Mouse (Mus musculus) limb, embryonic 11.5 days (tissue): ENCODE data around the gene Dazl. TPM values are rescaled to one million over a fixed set of nuclear protein-coding genes. Genes with fewer than 3 reads are reported as not detected.

ENCODE experiments used
- ATAC-seq: fragments of 200-750 bp; cut with Nextera tagmentation; 2 replicates; pipeline ENCODE4 v1.8.0; 2017; ENCODE audit warnings: low read depth; ENCODE audit not compliant: insufficient number of reproducible peaks, low FRiP score, low TSS enrichment
- DNase-seq: peaks from one replicate; pipeline ENCODE4 v3.0.0-alpha.2; 2015; ENCODE audit warnings: low spot score
- H3K27ac ChIP-seq: fragments of 300-500 bp; sonication (generic); replicated peaks from 2 replicates; pipeline ENCODE4 v1.5.1; 2014; ENCODE audit warnings: low read depth, mild to moderate bottlenecking, low read length
- H3K27me3 ChIP-seq: fragments of 300-500 bp; sonication (generic); 2 replicates; pipeline ENCODE4 v1.6.1; 2014; ENCODE audit warnings: mild to moderate bottlenecking, low read length, mixed read lengths; ENCODE audit not compliant: control insufficient read depth, insufficient read depth
- H3K36me3 ChIP-seq: fragments of 300-500 bp; sonication (generic); 2 replicates; pipeline ENCODE4 v1.6.1; 2014; ENCODE audit warnings: mild to moderate bottlenecking, low read length, moderate library complexity, mixed read lengths; ENCODE audit not compliant: control insufficient read depth, insufficient read depth
- H3K4me1 ChIP-seq: fragments of 300-500 bp; sonication (generic); 2 replicates; pipeline ENCODE4 v1.6.1; 2014; ENCODE audit warnings: low read length, mixed read lengths; ENCODE audit not compliant: control insufficient read depth, insufficient read depth
- H3K4me2 ChIP-seq: fragments of 300-500 bp; sonication (generic); 2 replicates; pipeline ENCODE4 v1.6.1; 2014; ENCODE audit warnings: low read depth, mild to moderate bottlenecking, moderate library complexity; ENCODE audit not compliant: severe bottlenecking
- H3K4me3 ChIP-seq: fragments of 300-500 bp; sonication (generic); 2 replicates; pipeline ENCODE4 v1.5.1; 2014; ENCODE audit warnings: low read depth, low read length
- H3K9ac ChIP-seq: fragments of 300-500 bp; sonication (generic); 2 replicates; pipeline ENCODE4 v1.6.1; 2014; ENCODE audit warnings: mild to moderate bottlenecking, low read length
- H3K9me3 ChIP-seq: fragments of 300-500 bp; sonication (generic); 2 replicates; pipeline ENCODE4 v1.6.1; 2016; ENCODE audit warnings: low read length; ENCODE audit not compliant: control insufficient read depth
- WGBS: fragments of 180-500 bp; shearing (Covaris S2); extraction: QIAGEN DNeasy Blood & Tissue Kit; methylation state at CpG from one replicate; pipeline ENCODE4 v1.1.7; 2014; 5-methylcytosine and 5-hydroxymethylcytosine counted together
- polyA plus RNA-seq: library from polyadenylated mRNA; unstranded; fragments of >200 nt; fragmentation: Nextera tagmentation; extraction: Ambion mirVana; gene quantifications from 2 replicates; pipeline ENCODE4 v1.2.1, GENCODE M21; 2014

The Dazl gene
- polyA plus RNA-seq, 1 experiment from 2014 or later: not detected

GRCm38 (mm10) chr17:50324658-50325057 is 31.2 kb upstream of the Dazl start:
- no peak for ATAC-seq
- Histone ChIP-seq H3K27me3 (no peaks in the 10 kb centered on the region), H3K36me3 (no peaks in the 10 kb centered on the region), H3K9ac (no peak overlapping the region), H3K4me3 (no peak overlapping the region), H3K9me3 (no peaks in the 10 kb centered on the region), H3K4me1 (no peaks in the 10 kb centered on the region), H3K27ac (no peak overlapping the region), H3K4me2 (no peak overlapping the region)
- WGBS: 56% methylated on average over 4 of the region's 4 CpGs
- DNase-seq: no peak

GRCm38 (mm10) chr17:50318810-50319209 is 25.4 kb upstream of the Dazl start:
- Histone ChIP-seq H3K9ac (no peak overlapping the region), H3K36me3 (no peaks in the 10 kb centered on the region), H3K4me1 (no peaks in the 10 kb centered on the region), H3K27ac (no peak overlapping the region), H3K27me3 (no peaks in the 10 kb centered on the region), H3K4me3 (no peak overlapping the region), H3K9me3 (no peaks in the 10 kb centered on the region), H3K4me2 (no peak overlapping the region)
- no peak for DNase-seq
- ATAC-seq: no peak

DNA sequence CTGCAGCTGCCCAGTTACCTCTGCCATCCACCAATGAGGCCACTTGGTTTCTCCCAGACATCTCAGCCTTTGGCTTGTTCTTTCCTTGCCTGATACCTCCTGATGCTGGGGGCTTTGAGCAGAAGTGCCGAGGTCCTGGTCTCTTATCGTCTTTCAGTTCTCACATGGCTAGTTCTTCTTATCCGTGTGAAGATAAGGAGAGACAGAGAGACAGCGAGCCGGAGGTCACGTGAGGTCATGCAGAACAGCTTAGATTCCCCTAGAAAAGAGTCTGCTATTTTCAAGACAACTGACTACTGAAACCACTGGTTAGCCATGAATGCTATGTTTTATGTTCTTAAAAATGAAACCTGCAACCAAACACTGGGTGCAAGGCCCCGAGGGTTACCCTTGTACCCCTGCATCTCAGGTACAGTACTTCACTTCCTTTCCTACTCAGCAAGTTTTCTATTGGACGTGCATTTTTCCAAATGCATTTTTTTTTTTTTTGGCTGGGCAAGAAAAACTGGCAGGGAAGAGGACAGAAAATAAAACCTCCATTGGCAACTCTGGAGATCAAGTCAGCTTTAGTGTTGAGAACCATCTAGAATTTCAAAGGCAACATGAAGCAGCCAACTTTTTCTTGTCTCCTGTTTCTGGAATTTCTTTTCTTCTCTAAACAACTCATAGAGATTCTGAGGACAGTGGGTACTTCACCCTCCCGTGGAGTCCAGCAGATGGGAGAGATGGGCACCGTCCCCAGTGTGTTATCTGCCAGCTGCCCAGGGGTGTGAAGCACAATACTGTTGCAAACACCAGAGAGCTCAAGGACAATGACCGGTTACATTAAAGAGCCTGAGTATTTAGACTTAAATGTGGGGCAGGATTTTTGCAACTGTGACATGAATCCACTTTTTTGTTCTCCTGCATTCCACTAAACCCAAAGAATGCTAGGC is 23.0 kb upstream of the Dazl start:
- H3K9me3 ChIP-seq: no peaks in the 10 kb centered on the region
- DNase-seq: no peak
- no peaks in the 10 kb centered on the region for H3K27me3 ChIP-seq
- no peaks in the 10 kb centered on the region for H3K4me1 ChIP-seq
- no peak overlapping the region for H3K4me3 ChIP-seq
- H3K36me3 ChIP-seq: no peaks in the 10 kb centered on the region
- ATAC-seq: no peak
- no peak overlapping the region for H3K27ac ChIP-seq
- no peak overlapping the region for H3K9ac ChIP-seq
- no peak overlapping the region for H3K4me2 ChIP-seq
- WGBS: 83% methylated on average over 11 of the region's 11 CpGs

GRCm38 (mm10) chr17:50310148-50310802 is 16.8 kb upstream of the Dazl start:
- H3K36me3 ChIP-seq: no peaks in the 10 kb centered on the region
- no peaks in the 10 kb centered on the region for H3K4me1 ChIP-seq
- WGBS: 72% methylated on average over 10 of the region's 10 CpGs
- H3K4me2 ChIP-seq: no peak overlapping the region
- no peak overlapping the region for H3K9ac ChIP-seq
- no peaks in the 10 kb centered on the region for H3K27me3 ChIP-seq
- no peak overlapping the region for H3K27ac ChIP-seq
- DNase-seq: no peak
- H3K9me3 ChIP-seq: no peaks in the 10 kb centered on the region
- no peak overlapping the region for H3K4me3 ChIP-seq
- ATAC-seq: no peak

DNA sequence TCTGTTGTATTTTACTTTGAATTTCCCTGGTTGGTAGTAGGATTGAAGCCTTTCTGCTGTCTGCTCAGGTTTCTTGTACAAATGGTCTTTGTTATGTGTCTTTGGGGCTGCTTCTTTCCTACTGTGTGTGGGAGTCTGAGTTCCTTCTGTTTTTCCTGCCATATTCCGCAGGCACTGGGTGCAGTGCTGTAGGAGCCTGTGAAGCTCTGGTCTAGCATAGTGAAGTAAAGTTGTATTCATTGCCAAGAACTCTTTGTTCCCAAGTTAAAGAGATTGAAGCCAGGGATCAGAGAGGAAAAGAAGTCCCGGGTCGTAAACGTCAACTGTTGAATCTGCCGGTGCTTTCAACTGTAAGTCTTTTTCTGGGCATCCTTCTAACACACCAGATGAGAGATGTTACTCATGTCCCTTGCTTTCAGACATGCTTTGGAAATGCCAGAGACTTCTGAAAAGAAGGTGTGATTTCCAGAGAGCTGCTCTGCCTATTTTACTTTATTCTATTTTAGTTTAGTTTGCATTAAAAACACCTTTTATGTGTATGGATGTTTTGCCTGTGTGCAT is 16.2 kb upstream of the Dazl start:
- Histone ChIP-seq H3K27me3 (no peaks in the 10 kb centered on the region), H3K4me1 (no peaks in the 10 kb centered on the region), H3K9ac (no peak overlapping the region), H3K4me2 (no peak overlapping the region), H3K27ac (no peak overlapping the region), H3K4me3 (no peak overlapping the region), H3K36me3 (no peaks in the 10 kb centered on the region), H3K9me3 (no peaks in the 10 kb centered on the region)
- ATAC-seq (no peak), DNase-seq (no peak)
- 69% methylated on average over 5 of the region's 5 CpGs for WGBS

DNA sequence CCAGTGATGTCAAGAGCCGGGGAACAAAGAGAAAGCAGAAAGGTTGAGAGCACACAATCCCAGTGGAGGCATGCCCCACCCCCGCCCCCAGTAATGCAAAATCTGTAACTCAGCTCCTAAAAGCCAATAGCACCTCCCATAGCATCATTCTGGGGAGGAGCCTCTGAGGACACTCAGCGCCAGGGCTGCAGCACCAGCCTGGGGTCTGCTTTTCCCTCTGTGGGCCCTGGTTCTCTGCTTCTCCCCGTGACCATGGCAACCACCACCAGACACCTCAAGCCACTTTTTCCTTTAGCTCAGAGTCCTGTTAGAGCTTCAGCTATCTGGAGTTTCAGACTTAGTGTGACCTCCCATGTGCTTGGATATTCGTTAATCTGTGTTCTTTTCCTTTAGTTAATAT is 15.4 kb upstream of the Dazl start:
- H3K9me3 ChIP-seq: no peaks in the 10 kb centered on the region
- DNase-seq (no peak), ATAC-seq (no peak)
- H3K9ac ChIP-seq: no peak overlapping the region
- H3K4me2 ChIP-seq: no peak overlapping the region
- no peaks in the 10 kb centered on the region for H3K4me1 ChIP-seq
- no peaks in the 10 kb centered on the region for H3K36me3 ChIP-seq
- 65% methylated on average over 5 of the region's 5 CpGs for WGBS
- no peak overlapping the region for H3K4me3 ChIP-seq
- no peaks in the 10 kb centered on the region for H3K27me3 ChIP-seq
- no peak overlapping the region for H3K27ac ChIP-seq

DNA sequence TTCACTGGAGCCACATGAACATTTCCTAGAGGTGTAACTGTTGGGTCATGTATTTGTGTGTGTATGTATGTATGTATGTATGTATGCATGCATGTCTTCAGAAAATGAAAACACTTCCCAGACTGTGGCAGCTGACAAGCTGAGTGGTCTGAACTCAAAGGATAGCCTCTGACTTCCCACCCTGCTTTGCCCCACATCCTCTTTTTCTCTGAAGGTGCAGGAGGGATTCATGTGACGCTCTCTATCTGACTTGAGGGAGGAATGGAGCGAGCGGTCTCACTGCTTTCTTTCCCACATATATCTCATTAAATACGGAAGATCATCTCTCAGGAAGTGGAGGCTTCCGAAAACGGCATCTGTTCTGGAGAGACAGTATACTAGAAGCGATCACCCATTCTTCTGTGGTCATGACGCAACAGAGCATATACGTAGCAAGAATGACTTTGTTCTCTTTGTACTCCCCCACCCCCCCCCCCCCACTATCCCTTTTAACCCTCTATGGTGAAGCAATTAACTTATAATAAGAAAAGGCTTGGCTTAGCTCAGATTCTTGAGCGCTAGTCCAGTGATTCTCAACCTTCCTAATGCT is 14.7 kb upstream of the Dazl start:
- Histone ChIP-seq H3K9ac (no peak overlapping the region), H3K4me2 (no peak overlapping the region), H3K27ac (no peak overlapping the region), H3K4me3 (no peak overlapping the region), H3K27me3 (no peaks in the 10 kb centered on the region), H3K9me3 (no peaks in the 10 kb centered on the region), H3K36me3 (no peaks in the 10 kb centered on the region), H3K4me1 (no peaks in the 10 kb centered on the region)
- DNase-seq (no peak), ATAC-seq (no peak)
- 94% methylated on average over 10 of the region's 10 CpGs for WGBS

- Histone ChIP-seq H3K4me2 (no peak overlapping the region), H3K27me3 (no peaks in the 10 kb centered on the region), H3K4me3 (no peak overlapping the region), H3K9me3 (no peaks in the 10 kb centered on the region), H3K27ac (no peak overlapping the region), H3K36me3 (no peaks in the 10 kb centered on the region), H3K4me1 (no peaks in the 10 kb centered on the region), H3K9ac (no peak overlapping the region)
- DNase-seq (no peak), ATAC-seq (no peak)
- 69% methylated on average over 3 of the region's 3 CpGs for WGBS
Measured at GRCm38 (mm10) chr17:50302867-50303266, 9.4 kb upstream of the Dazl start.
